Mouse (Mus musculus) heart, adult 11 months (tissue): ENCODE measurements around the gene Krt4.

Experiments used
- DNase-seq: peaks from one replicate; pipeline ENCODE4 v3.0.0; 2022

Gene Krt4

DNA sequence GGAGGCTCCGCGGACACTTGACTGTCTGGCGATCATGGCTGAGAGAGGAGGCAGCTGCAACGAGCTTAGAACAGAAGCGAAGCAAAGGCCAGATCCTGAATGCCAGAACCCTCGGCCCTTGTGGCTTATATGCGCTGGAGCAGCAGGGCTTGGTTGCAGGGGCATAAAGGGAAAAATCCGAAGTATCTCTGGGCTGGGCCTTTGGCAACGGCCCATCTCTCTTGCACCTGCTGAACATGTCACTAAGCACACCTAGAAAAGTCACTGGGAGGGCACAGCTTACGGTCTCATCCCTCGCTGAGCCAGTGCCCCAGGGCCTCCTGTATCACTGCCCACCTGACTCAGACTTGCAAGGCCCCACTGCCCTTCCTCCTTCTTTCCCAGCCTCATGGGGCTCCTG is at the start of gene Krt4:
Krt4 (minus strand) TSS at position 101 of the 400 bp plus-strand sequence.
- no peak for DNase-seq

DNA sequence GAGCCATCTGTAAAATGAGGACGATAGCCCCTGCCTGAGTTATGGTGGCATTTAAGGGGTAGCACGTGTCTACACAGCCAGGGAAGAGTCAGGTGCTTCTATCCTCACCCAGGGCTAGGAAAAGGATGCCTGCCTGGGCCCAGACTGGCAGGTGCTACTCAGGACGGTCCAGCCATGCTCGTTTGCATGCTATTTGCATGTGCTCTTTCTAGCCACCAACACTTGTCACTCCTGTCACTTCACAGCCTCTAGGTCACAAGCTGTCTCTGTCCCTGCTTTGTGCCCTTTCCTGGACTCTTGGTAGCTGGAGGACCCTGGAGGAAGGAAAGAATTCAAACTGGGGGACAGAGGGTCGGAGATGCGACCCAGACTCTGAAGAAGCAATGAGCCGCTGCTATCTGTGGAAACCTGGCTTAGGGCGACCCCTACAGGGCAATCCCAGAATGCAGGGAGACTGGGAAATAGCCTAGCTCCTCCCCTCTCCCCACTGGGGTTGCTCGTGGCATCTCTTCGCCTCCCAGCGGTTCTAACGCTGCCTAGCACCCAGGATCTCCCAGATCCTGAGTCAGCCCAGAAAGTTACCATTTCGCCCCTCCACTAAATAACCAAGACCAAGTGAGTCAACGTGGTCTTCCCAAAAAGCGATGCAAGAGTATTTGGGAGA is 49.0 kb upstream of the Krt4 start:
- peak; percentile 99 for DNase-seq

DNA sequence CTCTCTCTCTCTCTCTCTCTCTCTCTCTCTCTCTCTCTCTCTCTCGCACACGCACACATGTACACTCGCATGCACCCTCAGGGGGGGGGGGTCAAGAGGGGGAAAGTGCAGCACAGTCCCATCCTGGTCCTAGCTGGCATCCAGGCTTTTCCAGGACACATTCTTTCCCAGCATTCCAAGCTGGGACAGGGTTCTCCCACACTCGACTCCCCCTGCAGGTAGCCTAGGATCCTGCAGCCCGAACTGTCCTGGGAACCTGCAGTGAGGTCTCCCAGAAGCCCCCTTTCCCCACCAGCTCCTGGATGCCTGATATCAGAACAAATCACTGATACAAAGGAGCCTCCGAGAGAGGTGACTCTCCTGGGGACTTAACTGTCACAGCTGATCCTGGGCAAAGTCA is 46.0 kb upstream of the Krt4 start:
- DNase-seq = no peak

DNA sequence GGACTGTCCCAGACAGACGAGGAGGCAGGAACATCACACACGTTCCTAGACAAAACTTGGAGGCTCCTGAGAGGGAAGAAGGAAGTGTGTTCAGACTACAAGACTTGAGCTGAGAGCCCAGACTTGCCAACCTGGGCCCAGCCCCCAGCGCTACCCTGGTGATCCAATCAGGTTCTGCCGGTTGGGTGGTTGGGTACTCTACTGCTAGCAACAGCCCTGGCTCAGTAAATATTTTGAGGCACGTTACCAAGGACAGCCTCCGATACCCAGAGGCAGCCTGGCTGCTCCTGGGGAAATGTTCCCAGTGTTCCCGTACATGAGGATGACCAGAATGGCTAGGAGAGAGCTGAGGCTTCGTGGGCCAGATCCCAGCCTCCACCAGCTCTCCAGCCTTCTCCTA is 42.3 kb upstream of the Krt4 start:
- DNase-seq = peak; percentile 97

DNA sequence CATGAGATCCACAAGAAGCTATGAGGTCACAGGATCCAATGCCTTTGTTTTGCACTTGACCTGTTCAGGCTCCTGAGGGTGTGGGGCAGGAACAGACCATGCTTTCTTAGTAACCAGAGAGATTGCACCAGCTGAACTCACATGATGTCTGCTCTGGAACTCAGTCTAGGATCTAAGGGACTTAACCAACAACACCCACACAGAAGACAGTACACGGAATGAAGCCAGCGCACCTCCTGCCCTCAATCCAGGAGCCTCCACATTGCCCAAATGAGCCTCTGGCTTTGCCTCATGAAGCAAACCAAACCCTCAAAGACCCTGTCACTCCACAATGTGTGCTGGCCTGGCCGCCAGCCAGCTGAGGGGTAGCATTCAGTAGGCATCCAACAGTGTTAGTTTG is 34.4 kb upstream of the Krt4 start:
- DNase-seq = no peak

DNA sequence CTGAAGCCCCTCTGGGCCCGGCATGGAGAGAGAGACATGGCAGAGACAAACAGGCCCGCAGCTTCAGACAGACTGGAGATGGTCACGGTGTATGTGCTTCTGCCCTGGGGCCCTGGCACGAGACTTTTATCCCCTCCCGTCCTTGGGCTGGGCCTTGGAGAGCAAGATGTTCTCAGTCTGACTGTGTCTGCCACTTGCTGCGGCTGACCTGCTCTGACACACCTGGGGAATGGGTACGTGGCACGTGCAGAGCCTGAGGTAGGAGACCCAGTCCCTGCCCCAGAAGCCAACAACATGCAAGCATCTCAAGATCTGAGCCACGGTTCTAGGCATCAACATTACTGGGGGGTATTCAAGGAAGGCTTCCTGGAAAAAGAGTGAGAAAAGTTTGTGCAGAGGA is 29.7 kb upstream of the Krt4 start, which contains the start of gene Krt78:
Krt78 (minus strand) TSS at position 101 of the 400 bp plus-strand sequence.
- DNase-seq = no peak

DNA sequence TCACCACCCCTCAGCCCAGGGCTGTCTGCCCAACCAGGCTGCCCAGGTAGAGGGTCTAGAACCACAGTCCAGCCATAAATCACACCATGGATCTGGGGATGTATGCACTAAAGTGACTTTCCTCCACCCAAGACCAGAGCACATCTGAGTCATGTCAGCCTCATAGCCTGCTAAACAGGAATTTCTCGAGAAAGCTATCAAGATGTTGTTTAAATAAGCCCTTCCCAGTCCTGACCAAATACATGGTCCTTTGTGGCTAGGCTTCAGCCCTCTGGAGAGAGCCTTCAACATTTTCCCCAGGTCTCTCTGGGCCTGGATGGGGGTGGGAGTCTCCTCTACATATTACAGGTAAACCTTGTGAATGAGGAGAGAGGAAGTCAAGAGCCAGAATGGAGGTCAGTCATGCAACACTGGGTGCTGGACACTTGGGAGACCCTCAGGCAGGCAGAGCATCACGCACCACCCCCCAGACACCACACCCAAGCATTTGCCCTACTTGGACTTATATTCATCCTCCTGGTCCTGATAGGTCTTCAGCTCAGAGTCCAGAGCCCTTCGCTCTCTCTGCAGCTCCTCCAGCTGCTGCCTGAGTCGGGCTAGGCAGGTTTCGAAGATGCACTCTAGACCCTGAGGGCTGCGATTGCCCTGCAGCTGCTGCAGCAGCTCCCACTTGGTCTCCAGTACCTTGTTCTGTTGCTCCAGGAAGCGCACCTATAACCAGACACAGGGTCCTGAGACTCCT is 28.4 kb upstream of the Krt4 start:
- no peak for DNase-seq

DNA sequence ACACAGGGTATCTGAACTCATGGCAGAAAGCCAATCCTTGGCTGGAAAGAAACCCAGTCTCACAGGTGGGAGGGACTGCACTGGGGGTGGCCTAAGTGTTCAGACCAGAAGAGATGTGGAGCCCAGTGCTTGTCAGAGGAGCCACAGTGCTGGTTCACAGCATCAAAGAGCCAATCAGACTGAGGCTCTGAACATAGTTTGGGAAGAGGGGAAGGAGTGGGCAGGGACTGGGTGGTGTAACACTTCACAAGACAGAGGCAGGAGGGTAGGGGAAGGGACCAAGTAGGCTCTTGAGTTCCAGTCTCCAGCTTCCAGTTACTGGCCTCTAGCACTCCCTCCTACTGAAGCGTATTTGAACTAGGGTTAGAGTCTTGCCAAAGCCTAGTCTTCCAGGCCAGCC is 20.9 kb upstream of the Krt4 start:
- DNase-seq = no peak

DNA sequence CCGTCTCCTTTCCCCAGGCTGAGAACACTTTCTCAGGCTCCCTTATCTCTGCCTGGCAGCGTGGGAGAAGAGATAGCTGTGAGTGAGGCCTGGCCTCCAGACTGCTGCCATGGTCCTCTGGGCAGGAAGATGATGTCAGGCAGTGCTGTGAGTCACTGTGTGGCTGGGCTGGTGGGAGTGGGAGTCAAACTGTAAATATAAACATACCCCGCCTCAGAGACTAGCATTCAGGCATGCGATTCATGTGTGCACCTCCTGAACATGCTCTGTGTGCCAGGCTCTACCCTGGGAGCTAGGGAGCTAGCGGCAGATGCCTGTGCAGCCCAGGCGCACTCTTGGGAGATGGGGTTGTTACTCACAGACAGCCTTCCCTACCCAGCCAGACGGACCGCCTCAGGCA is 17.4 kb upstream of the Krt4 start:
- DNase-seq = no peak

DNA sequence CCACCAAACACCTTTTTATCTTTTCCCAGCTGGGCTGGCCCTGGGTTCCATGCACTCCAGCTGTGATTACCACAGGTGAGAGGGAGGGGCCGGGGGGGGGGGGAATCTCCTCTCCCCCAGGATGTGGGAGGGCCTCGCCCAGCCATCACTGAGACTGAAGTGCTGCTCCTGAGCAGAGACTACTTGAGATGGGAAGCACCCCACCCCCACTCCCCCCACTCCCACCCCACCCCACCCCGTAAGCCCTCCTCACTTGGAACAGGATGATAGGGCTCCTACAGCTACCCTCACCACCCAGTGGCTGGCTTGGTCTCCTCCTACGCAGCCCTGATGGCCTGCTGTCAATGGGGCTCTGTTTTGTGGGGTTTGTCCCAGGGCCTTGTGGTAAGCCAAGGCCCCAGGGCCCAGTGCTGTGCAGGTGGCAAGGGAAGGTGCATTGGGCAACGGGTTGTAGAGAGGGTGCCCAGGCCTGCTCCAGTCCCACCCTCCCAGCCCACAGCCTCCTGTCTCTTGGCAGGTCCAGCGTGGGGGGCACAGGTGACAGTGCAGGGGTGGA is 15.8 kb upstream of the Krt4 start, which contains the start of gene Krt79:
Krt79 (minus strand) TSS at position 51 of the 556 bp plus-strand sequence.
- DNase-seq = no peak

DNA sequence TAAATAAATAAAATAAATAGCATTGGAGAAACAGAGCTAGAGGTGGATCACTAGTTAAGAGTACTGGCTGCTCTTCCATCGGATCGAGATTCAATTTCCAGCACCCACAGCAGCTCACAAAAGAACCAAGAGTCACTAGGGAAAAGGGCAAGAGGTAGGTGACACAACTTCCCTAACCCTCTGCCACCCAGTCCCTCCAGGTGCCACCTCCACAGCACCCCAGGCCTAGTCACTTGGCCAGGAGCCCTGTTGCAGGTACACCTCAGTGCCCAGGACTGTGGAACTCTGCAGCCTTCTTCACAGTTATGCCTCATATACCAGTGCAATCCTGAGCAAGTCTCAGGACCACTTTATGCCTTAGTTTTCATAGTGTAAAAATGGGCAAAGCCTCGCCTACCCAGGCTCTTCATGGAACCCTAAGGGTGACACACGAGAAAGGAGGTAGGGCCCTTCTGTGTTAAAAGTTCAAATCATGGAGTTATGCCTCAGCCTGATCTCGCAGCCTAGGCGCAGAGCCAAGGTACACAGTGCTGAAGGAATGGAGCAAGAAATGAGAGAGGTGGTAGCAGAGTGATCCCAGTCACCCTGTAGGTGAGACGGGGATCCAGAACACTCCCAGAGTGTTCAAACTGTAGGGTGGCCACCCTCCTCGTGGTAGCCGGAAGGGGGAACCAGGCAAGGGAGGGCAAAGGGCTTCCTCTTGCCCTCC is 14.2 kb upstream of the Krt4 start:
- DNase-seq = no peak

DNA sequence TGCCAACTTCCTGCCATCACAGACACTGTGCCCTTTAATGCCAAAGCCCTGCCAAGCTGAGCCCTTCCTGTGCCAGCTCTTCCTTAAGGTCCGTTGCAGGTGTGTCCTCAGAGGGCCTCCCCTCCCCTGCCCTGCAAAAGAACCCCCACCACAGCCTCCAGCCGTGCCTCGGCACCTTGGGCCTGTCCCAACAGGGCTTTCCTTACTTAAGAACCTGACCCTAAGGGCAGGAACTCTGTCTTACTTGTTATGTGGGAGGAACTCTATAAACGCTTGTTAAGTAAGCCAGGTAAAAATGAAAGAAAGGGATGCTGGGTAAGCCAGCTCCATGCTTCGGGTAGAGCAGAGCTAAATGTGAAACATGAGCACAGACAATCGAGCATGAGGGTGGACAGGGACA is 8.5 kb upstream of the Krt4 start:
- DNase-seq = no peak

DNA sequence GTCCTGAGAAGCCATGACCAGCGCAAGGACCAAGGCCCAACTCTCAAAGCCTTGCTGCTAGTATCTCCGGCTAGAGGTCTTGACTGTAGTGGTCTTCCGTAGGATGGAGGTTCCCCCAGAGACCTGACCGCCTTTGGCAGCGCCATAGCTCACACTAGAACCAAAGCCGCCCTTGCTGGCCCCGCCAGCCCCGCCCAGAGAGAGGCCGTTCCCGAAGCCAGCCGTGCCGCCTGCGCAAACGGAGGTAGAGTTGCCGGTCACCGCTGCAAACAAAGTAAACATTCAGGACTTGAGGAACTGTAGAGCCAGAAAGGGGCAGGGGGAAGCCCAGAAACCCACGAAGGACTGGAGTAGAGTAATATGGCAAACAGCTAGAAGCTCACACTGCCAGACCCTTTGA is 5.1 kb upstream of the Krt4 start:
- DNase-seq = no peak

DNA sequence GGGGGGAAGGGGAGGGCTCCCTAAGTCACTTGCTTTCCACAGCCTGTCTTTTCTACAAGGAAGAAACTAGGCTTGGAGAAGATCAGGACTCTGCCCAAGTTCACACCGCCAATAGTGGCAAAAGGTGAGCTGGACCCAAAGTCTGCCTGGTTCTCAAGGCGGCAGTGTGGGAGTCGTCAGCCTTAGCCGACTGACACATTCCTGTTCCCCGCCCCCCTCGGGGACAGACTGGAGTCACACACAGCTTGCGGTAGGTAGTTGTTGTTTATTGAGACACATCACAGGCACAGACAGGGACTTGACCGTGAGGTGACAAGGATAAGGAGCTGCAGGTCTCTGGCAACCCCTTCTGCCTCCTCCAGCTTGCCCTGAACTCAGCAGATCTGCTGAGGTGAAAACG is 4.6 kb upstream of the Krt4 start:
- no peak for DNase-seq

DNA sequence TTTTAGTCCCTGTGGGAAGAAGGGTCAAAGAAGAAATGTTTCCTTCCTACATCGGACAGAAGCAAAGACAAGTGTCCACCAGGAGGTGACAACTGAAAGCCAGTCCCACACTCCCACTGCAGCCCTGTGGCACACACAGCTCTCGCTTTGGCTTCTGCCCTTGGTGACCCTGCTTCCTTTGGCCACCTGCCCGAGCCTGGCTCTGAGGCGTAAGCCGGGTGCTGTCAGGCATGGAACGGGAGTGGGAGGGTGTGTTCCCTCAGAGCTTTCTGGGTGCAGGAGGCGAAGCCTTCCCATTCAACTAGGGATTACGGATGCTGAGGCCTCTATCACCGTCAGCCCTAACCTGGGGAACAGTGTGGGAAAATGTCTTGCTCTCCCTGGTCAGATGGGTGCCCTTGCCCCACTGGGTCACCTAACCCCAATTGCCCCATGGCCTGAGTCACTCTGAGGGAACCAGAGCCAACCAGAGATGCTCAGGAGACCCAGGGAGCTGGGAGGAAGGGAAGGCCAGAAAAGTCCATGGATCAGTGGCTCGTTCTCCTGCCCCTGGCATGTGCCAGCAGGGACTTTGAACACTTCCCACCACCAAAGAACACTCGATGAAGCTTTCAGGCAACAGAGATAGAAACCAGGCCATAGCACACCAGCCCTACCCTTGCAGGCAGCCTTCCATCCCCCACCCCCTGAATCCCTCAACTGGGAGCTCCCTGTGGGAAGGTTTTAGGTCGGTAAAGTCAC is 3.0 kb upstream of the Krt4 start:
- peak; percentile 92 for DNase-seq

DNA sequence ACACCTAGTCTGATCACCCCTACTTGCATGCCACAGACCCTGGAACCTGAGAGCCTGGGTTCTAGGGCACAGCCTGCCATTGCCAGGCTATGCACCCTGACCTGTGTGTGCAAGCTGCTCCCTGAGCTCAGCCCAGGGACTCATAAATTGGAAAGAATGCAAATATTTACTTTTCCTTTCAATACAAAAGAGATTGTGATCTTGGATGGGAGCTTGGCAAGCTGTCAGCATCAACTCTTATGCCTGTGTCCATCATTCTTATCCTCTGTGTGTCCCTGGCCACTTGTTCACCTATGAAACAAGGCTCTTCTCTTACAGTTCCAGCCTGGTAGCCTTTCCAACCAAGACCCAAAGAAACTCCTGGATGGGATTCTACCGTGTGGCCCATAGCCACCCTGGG is 506 bp upstream of the Krt4 start:
- no peak for DNase-seq

DNA sequence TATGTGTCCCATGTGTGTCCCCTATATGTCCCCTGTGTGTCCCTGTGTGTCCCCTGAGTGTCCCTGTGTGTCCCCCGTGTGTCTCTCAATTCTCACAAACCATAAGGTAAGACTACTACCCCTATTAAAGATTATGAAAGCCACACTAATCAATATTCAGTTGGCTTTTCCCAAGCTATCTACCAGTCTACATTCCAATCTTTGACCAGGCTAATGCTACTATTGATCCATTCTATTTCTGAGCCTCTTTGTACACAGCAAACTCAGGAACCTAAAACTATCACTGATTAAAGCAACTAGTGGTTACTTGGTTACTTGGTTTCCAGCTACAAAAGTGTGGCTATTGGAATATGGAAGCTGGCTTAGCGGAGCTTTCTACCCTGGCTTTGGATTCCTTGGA is 2.2 kb downstream of the Krt4 start:
- DNase-seq = no peak

DNA sequence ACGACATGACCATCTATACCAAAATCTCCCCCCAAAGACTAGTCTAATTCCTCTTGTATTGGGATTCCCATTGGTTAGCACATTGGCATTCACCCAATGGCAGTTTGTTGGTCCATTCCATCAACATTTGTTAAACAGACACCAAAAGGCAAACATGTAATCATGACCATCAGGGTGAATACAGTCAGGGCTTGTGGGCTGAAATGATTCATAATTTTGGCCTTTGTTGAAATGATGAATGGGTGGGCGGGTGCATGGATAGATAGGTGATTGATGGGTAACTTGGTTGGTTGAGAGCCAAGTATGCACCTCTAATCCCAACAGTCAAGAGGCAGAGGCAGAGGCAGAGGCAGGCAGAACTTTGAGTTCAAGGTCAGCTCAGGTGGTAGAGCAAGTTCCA is 8.5 kb downstream of the Krt4 start:
- DNase-seq = no peak

DNA sequence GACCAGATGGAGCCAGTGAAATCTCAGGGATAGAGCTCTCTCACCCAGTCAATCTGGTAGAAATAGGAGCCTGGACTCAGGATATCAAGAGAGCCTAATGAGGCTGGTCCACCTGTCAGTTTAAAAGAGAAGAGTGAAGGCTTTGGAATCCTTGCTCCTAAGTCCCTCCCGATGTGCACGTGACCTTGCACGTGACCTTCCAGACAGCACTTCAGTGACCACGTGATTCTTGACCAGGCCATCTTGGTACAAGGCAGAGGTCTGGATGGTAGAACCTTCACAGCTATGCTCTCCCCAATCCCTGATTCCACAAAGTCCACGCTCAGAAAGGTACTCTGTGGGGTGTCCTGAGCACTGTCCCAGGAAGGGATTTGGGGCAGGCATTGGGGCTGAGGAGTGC is 19.7 kb downstream of the Krt4 start:
- no peak for DNase-seq

DNA sequence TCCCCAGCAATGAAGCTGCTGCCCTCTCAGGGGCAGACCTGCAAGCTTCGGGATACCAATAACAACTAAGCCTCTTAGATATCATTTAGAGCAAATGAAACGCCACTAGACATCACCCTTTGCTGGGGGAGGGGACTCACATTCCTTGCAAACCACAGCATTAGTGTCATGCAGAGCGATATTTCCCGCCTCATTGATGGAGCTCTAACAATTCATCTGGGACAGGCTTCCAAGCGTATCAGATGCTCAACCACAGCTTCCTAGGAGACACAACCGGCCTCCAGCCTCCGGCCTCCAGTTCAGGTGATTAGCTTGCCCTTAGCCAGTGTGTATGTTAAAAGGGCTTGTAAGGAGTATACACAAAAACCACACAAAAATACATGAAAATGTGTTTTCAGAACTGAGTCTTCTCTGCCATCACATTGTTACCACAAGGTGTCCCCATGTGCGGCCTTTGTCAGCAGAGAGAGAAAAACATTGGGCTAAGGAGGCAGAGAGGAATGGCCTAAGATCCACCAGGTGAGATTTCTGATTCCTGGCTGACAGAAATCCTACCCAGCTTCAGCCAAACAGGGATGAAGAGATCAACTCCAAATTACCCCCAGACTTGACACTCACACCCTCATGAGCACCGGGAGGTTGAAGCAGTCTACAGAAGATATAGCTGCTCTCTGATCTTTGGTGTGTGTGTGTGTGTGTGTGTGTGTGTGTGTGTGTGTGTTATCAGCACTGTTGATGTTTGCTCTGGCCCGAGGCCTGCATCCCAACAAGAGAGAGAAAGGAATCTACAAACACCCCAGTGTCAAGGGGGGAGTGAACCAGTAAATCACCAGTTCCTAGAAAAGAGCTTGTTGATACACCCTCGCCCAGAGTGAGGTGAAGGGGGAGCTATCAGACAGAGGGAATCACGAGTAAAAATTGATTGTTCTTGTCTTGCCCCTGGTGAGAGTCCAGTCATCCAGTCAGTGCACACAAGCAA is 22.1 kb downstream of the Krt4 start:
- DNase-seq = no peak

DNA sequence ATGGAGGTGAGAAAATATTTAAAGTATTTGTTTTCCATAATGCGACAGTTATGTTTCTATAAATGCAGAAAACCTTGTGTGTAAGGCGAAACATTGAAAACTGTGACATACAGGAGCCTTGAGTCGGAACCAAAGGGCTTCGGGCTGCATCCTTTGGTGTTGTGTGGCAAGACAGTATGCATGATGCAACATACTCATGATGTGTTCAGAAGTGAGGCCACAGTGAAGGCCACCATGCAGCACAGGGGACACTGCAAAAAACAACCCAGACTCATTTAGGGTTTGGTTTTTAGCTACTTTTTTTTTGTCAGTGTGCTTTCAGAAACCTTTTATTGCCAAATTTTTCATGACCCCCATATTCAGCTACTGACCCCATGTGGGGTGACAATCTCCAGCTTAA is 29.3 kb downstream of the Krt4 start:
- DNase-seq = no peak

DNA sequence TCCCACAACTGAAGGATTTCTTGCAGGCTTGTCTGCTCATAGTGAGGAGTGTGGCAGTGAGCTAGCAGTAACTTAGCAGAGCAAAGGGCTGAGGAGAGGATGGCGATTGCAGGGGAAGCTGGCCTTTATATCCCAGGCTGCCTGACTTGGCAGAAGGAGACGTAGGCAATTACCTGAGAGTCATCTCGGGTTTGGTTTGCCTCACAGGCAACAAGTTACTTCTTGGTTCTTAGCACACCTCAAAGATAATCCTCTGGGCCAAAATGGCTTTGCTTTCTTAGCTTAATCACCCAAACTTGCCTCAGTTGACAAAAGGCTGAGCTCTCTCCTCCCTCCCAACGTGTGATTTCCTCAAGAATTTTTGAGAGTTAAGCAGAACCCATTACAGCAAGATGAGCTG is 31.7 kb downstream of the Krt4 start, which contains the start of gene Krt76:
Krt76 (minus strand) TSS at position 101 of the 400 bp plus-strand sequence.
- no peak for DNase-seq
